Mouse (Mus musculus): Measurements from ENCODE around the gene Fbxo27. TPM values are rescaled to one million over a fixed set of nuclear protein-coding genes. Genes with fewer than 3 reads are reported as not detected.

Fbxo27 gene
- polyA plus RNA-seq, 1 experiment, result 0.01 TPM

DNA sequence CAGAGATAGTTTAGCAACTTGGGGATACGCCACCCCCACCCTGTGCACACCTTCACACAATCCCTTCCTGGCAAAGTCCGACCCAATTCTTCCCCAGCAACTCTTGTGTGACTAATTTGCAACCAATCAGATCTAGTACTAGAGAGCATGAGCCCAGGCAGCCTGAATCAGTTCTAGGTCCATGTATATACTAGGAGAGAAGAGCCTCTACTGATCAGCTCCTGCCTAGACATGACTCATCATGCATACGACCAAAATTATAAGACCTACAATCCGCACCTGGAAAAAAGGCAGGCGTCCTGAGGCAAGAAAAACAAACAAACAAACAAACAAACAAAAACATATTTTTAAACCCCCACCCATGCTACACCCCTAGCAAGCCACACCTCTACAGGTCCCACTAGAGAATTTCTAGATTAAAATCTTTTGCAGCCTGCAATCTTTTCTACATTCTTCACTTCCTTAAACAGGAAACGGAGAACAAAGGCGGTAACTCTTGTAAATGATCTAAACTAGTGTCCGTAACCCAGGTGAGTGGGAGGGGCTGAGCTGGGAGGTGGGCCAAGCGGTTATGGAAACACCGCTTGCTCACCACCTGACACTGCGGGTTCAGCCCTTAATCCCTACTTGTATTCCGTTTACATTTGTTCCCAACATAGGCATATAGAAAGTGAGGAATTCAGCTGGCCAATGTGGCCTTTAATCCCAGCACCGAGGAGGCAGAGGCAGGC is 15.7 kb upstream of the Fbxo27 start:
- Histone ChIP-seq H3K27me3 (ENCODE audit: control insufficient read depth, insufficient read depth, insufficient read length) (peaks cover 13% of the 10 kb centered on the region), H3K4me3 (ENCODE audit: insufficient read depth, poor library complexity, severe bottlenecking) (no peak overlapping the region), H3K79me3 (ENCODE audit: low read depth) (no peaks in the 10 kb centered on the region), H3K36me3 (ENCODE audit: control insufficient read depth, insufficient read depth) (no peaks in the 10 kb centered on the region), H3ac (ENCODE audit: control insufficient read depth, insufficient read length, low read depth) (no peak overlapping the region), H3K79me2 (ENCODE audit: control insufficient read depth, insufficient read depth) (no peaks in the 10 kb centered on the region)
- TF ChIP-seq MAX (IDR thresholded peaks at IDR 0.05) (no peak), USF1 (IDR thresholded peaks at IDR 0.05; ENCODE audit: low read depth) (no peak), CTCF (IDR thresholded peaks at IDR 0.05; ENCODE audit: control insufficient read depth, insufficient read depth, insufficient read length) (no peak), MYOG (IDR thresholded peaks at IDR 0.05; ENCODE audit: control insufficient read depth, extremely low read depth, insufficient read length) (no peak), MYOD1 (IDR thresholded peaks at IDR 0.05; ENCODE audit: control insufficient read depth, insufficient read length, low read depth) (no peak), FOSL1 (IDR thresholded peaks at IDR 0.05; ENCODE audit: insufficient read depth, low read length, poor library complexity, severe bottlenecking) (no peak), CEBPB (IDR thresholded peaks at IDR 0.05; ENCODE audit: low read depth) (no peak)

- no peaks in the 10 kb centered on the region for H3K36me3 ChIP-seq (ENCODE audit: control insufficient read depth, insufficient read depth)
- TF ChIP-seq CTCF (IDR thresholded peaks at IDR 0.05; ENCODE audit: control insufficient read depth, insufficient read depth, insufficient read length) (no peak), CEBPB (IDR thresholded peaks at IDR 0.05; ENCODE audit: low read depth) (no peak), FOSL1 (IDR thresholded peaks at IDR 0.05; ENCODE audit: insufficient read depth, low read length, poor library complexity, severe bottlenecking) (no peak), USF1 (IDR thresholded peaks at IDR 0.05; ENCODE audit: low read depth) (no peak), MYOD1 (IDR thresholded peaks at IDR 0.05; ENCODE audit: control insufficient read depth, insufficient read length, low read depth) (no peak), MYOG (IDR thresholded peaks at IDR 0.05; ENCODE audit: control insufficient read depth, extremely low read depth, insufficient read length) (no peak), MAX (IDR thresholded peaks at IDR 0.05) (no peak)
Observed at GRCm38 (mm10) chr7:28677624-28678023, 15.0 kb upstream of the Fbxo27 start.

GRCm38 (mm10) chr7:28691075-28691474 is 1.6 kb upstream of the Fbxo27 start:
- H3K36me3 ChIP-seq (ENCODE audit: control insufficient read depth, insufficient read depth), result no peaks in the 10 kb centered on the region
- H3K79me3 ChIP-seq (ENCODE audit: low read depth), result no peaks in the 10 kb centered on the region
- H3ac ChIP-seq (ENCODE audit: control insufficient read depth, insufficient read length, low read depth), result no peak overlapping the region
- peaks cover 10% of the 10 kb centered on the region for H3K27me3 ChIP-seq (ENCODE audit: control insufficient read depth, insufficient read depth, insufficient read length)
- H3K79me2 ChIP-seq (ENCODE audit: control insufficient read depth, insufficient read depth), result no peaks in the 10 kb centered on the region
- TF ChIP-seq USF1 (IDR thresholded peaks at IDR 0.05; ENCODE audit: low read depth) (no peak), MAX (IDR thresholded peaks at IDR 0.05) (no peak), CTCF (IDR thresholded peaks at IDR 0.05; ENCODE audit: control insufficient read depth, insufficient read depth, insufficient read length) (no peak), MYOG (IDR thresholded peaks at IDR 0.05; ENCODE audit: control insufficient read depth, extremely low read depth, insufficient read length) (no peak), CEBPB (IDR thresholded peaks at IDR 0.05; ENCODE audit: low read depth) (no peak), FOSL1 (IDR thresholded peaks at IDR 0.05; ENCODE audit: insufficient read depth, low read length, poor library complexity, severe bottlenecking) (no peak), MYOD1 (IDR thresholded peaks at IDR 0.05; ENCODE audit: control insufficient read depth, insufficient read length, low read depth) (no peak)
- no peak overlapping the region for H3K4me3 ChIP-seq (ENCODE audit: insufficient read depth, poor library complexity, severe bottlenecking)

More at GRCm38 (mm10) chr7:28677624-28678023, 15.0 kb upstream of the Fbxo27 start:
- Histone ChIP-seq H3K27me3 (ENCODE audit: control insufficient read depth, insufficient read depth, insufficient read length) (peaks cover 14% of the 10 kb centered on the region), H3K79me2 (ENCODE audit: control insufficient read depth, insufficient read depth) (no peaks in the 10 kb centered on the region), H3ac (ENCODE audit: control insufficient read depth, insufficient read length, low read depth) (no peak overlapping the region), H3K79me3 (ENCODE audit: low read depth) (no peaks in the 10 kb centered on the region), H3K4me3 (ENCODE audit: insufficient read depth, poor library complexity, severe bottlenecking) (no peak overlapping the region)

GRCm38 (mm10) chr7:28693321-28693966 is 795 bp downstream of the Fbxo27 start:
- Histone ChIP-seq H3ac (ENCODE audit: control insufficient read depth, insufficient read length, low read depth) (no peak overlapping the region), H3K79me3 (ENCODE audit: low read depth) (no peaks in the 10 kb centered on the region), H3K4me3 (ENCODE audit: insufficient read depth, poor library complexity, severe bottlenecking) (no peak overlapping the region), H3K79me2 (ENCODE audit: control insufficient read depth, insufficient read depth) (no peaks in the 10 kb centered on the region), H3K27me3 (ENCODE audit: control insufficient read depth, insufficient read depth, insufficient read length) (peaks cover 18% of the 10 kb centered on the region), H3K36me3 (ENCODE audit: control insufficient read depth, insufficient read depth) (no peaks in the 10 kb centered on the region)
- TF ChIP-seq CTCF (IDR thresholded peaks at IDR 0.05; ENCODE audit: control insufficient read depth, insufficient read depth, insufficient read length) (no peak), MYOG (IDR thresholded peaks at IDR 0.05; ENCODE audit: control insufficient read depth, extremely low read depth, insufficient read length) (no peak), MYOD1 (IDR thresholded peaks at IDR 0.05; ENCODE audit: control insufficient read depth, insufficient read length, low read depth) (no peak), CEBPB (IDR thresholded peaks at IDR 0.05; ENCODE audit: low read depth) (no peak), MAX (IDR thresholded peaks at IDR 0.05) (no peak), USF1 (IDR thresholded peaks at IDR 0.05; ENCODE audit: low read depth) (no peak), FOSL1 (IDR thresholded peaks at IDR 0.05; ENCODE audit: insufficient read depth, low read length, poor library complexity, severe bottlenecking) (no peak)

GRCm38 (mm10) chr7:28694423-28694822 is 1.8 kb downstream of the Fbxo27 start:
- H3K4me3 ChIP-seq (ENCODE audit: insufficient read depth, poor library complexity, severe bottlenecking), result no peak overlapping the region
- no peaks in the 10 kb centered on the region for H3K79me3 ChIP-seq (ENCODE audit: low read depth)
- H3K27me3 ChIP-seq (ENCODE audit: control insufficient read depth, insufficient read depth, insufficient read length), result peaks cover 21% of the 10 kb centered on the region
- no peaks in the 10 kb centered on the region for H3K36me3 ChIP-seq (ENCODE audit: control insufficient read depth, insufficient read depth)
- no peak for TF ChIP-seq USF1 (IDR thresholded peaks at IDR 0.05; ENCODE audit: low read depth)
- no peak overlapping the region for H3ac ChIP-seq (ENCODE audit: control insufficient read depth, insufficient read length, low read depth)
- H3K79me2 ChIP-seq (ENCODE audit: control insufficient read depth, insufficient read depth), result no peaks in the 10 kb centered on the region

All from C2C12 (cell line).